Mouse (Mus musculus) erythroblast, embryonic 14.5 days (primary cell): Measurements from ENCODE around the gene Sprr2i.

Source experiments
- GATA1 ChIP-seq: IDR thresholded peaks from 2 replicates; pipeline ENCODE4 v1.6.1; 2012; ENCODE audit warnings: low read length, inconsistent platforms, mixed read lengths
- TAL1 ChIP-seq: IDR thresholded peaks from 3 replicates; pipeline ENCODE4 v1.6.1; 2012; ENCODE audit warnings: low read length, inconsistent platforms, mixed read lengths

DNA sequence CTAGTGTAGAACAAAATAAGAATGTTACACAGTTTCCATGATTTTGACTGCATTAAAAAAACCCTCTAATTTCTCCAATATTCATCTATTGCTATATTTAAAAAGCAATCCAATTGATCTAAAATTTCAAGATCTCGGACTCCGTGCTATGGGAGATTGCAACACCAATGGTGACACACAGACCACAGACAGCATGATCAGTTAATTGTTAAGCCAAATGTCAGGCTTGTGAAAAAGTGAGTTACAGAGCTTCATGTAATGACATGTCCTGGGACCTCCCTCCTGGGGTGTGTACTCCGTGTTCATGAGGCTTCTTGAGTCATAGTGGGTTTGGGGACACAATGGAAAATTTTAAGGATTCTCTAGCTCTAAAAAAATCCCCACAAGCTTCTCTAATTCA is 32.4 kb downstream of the Sprr2i start:
- no peak for TF ChIP-seq TAL1
- no peak for TF ChIP-seq GATA1
